Mouse (Mus musculus): ENCODE results near the gene Smg6.

GRCm38 (mm10) chr11:75193256-75194071 is 267.8 kb downstream of the Smg6 start, which contains the start of gene Rtn4rl1:
- TF ChIP-seq POLR2A (IDR thresholded peaks at IDR 0.05; ENCODE audit: borderline replicate concordance, extremely low read depth, low read depth, low read length) (no peak; the same call in 1 of the 2 replicates), CTCF (IDR thresholded peaks at IDR 0.05; ENCODE audit: insufficient read depth, low read length) (no peak)

Measured in lung, adult 2 months (tissue).